Mouse (Mus musculus) right cerebral cortex, adult 18-20 months (tissue): ENCODE measurements around the gene Hspb7.

Source experiments
- DNase-seq: peaks from one replicate; pipeline ENCODE4 v3.0.0; 2022; ENCODE audit warnings: mixed read lengths

Hspb7 gene

DNA sequence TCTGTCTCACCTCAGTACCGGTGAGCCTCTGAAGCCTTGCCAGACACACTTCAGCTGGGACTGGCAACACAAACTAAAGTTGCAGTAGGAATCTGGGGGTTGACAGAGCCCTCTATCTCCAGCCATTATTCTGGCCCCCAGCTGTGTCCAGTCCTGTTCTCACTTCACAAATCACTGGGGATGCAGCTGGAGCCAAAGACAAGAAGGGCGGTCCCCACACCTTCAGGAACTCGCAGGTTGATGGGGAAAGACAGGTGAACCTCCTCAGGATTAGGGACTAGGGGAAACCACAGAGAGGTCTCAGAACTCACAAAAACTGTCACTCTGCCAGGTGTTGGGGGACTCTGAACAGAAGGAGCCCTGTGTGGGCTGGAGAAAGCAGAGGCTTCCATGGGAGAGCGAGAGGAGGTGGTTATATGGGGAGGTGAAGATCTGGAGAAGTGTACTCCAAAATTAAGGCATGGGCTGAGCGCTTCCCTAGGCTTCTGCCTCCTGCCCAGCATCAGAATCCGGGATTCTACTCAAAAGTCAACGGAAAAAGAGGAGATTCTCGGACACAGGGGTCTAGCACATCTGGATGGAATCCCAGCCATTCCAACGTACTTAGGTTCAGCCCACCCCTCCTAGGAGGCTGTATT lies at the start of gene Hspb7:
TSS of gene Hspb7 (plus strand) at position 588 of the 638 bp plus-strand sequence.
- no peak for DNase-seq

DNA sequence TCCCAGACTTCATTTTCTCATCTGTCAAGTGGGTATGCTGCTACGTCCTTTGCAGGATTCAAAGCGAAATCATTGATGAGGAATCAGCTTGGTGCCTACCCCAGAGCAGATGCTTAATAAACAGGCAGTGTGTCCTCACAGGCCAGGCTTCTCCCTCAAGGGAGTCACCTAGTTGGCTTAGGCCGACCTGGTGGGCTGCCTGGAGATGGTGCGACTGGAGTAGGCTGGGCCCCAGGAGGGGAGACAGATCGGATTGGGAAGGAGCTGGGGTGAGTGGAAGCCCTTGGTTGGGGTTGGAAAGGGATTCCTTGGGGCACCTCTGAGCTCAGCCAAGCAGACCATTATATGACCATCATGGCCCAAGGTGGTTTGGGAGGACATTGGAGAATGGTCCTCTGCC lies 48.2 kb upstream of the Hspb7 start:
- no peak for DNase-seq

DNA sequence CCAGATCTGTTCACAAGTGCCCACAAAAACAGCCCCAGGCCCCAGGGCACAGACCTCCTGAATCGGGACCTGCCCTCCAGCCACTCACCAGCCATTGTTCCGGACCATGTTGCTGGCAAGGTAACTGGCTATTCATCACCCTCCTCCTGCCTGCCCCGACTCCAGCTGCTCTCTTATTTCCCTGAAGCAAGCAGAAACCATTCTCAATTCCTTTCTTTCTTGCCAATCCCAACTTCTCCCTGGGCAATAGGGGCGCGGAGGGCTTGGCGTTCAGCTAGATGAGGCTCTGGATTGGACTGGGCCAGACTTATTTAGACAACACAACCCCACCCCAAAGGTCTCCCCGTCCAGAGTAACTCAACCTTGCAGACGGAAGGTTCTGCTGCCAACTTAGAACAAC lies 40.9 kb upstream of the Hspb7 start:
- no peak for DNase-seq

DNA sequence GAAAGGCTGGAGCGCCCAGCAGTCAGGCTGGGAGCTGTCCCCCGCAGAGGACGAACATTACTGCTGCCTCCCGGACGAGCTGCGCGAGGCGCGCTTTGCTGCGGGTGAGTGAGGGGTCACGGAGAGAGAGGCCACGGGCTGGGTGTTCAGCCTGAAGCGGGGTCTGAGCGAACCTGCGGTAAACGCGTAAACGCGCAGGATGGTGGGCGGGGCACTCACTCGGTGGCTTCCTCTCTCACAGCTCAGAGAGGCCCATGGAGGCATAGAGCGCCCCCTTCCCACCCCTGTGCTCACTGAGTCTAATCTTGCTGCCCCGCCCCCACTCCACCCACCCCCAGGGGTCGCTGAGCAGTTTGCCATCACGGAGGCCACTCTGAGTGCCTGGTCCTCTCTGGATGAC lies 38.2 kb upstream of the Hspb7 start:
- DNase-seq = no peak

DNA sequence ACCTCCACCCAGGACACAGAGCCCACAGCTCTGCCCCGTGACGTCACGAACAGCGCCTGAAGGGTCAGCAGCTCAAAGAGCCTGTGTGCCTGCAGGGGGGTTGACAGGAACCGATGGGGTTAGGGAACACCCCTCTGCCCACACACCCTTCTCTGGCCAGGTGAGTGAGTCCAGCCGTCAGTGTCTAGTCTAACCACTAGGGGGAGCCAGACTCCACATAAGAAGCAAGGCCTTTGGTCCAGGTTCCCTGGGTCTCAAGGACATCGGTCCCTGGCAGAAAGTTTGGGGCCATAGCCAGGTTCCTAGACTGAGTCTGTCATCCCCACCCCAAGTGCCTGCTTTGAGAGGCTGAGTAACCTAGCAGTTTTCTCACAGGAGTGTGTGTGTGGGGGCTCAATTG lies 35.3 kb upstream of the Hspb7 start:
- no peak for DNase-seq

DNA sequence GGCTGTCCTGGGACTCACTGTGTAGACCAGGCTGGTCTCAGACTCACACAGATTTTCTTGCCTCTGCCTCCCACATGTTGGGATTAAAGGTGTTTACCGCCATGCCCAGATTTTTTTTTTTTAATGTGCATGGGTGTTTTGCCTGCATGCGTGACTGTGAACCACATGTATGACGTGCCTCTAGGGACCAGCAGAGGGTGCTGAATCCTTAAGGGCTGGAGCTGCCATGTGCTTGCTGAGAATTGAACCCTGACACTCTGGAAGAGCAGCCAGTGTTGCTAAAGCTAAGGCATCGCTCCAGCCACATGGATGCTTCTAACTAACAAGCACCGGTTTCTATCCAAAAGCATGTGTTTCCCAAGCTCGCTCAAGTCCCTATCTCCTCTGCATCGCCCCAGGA lies 34.4 kb upstream of the Hspb7 start:
- no peak for DNase-seq

DNA sequence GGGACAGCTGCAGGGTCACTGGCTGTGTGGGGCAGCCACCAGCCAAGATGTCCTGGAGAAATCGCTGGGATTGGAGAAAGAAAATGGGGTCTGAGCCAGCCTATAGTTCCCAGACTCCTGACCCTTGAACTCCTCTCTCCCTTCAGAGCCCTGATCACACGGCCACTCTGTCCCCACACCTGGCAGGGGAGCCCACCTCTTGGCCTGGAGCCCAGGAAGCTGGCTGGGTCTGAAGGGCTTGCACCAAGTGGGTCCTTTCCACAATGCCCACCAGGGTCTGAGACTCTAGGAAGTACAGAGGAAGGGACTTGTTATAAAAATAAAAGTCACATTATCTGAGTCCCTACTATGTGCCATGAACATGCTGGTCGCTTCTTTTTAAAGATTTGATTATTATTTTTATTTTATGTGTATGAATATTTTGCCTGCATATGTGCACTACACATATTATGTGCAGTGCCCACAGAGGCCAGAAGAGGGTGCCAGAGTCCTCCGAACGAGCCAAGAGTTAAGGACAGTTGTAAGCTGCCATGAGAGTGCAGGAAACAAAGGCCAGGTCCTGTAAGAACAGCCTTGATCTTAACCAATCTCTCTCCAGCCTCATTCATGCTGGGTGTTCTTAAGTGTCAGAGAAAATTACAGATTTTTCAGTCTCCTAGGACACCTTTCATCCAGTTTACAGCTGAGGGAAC lies 33.3 kb upstream of the Hspb7 start:
- peak; percentile 41 for DNase-seq

DNA sequence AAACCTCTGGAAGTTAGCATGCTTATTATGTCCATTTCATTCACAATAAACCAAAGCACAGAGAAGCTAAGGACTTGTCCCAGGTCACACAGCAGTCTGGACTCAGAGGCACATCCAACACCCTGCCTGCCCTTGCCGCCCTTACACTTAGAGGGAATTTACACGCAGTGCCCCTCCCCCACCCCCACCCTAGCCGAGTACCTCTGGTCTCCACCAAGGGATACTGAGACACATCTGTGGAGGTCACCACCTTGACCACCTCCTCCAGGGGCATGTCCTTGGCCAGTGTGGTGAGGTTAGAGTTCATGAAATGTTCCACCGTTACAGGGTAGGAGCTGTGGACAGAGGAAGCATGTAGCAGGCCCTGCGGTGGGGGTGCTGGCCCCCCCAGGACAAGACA lies 32.6 kb upstream of the Hspb7 start:
- DNase-seq = no peak

DNA sequence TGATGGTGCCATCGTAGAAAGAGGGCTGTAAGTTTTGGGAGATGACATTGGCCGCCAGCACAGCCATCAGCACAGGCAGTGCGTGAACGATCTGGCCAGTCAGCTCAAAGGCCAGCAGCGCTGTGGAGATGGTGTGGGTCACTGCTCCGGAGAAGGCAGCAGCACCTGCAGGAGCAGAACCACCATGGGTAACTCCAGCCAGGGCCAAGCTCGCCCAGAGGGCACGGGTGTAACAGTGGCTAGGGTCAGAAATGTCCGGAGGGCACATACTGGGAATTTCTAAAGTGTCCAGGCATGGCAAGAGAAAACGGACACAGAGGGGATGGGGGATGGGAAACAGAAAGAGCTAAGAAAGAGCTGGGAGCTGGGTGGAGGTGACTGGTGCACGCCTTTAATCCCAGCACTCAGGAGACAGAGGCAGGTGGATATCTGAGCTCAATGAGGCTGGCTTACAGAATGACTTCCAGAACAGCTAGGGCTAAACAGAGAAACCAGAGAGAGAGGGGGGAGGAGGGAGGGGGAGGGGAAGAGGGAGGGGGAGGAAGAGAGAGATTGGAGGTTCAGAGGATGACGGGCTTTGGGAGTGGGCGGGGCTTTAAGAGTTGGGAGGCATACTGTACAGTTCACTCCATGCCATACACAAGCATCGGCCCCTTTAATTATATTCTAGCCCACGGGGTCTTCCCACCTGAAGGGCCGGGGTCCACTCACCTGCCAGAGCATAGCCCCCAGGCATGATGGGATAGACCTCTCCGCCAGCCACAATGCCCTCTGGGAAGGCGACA lies 31.0 kb upstream of the Hspb7 start:
- no peak for DNase-seq

DNA sequence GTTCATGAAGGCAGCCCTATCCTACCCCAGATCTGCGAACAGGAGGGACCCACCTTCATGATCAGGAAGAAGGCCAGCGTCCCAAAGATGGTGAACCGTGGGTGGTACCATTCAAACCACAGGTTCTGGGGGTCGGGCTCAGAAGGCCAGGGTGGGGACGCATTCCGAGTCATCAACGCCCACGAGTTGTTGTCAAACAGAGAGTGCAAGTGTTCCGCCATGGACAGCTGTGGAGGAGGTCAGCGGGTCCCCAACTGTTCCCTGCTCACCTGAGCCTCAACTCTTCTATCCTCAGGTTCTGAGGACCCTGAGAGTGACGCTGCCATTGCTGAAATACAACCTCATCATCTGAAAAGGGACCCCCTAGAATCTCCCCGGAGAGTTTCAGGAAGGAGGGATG lies 29.3 kb upstream of the Hspb7 start:
- no peak for DNase-seq

DNA sequence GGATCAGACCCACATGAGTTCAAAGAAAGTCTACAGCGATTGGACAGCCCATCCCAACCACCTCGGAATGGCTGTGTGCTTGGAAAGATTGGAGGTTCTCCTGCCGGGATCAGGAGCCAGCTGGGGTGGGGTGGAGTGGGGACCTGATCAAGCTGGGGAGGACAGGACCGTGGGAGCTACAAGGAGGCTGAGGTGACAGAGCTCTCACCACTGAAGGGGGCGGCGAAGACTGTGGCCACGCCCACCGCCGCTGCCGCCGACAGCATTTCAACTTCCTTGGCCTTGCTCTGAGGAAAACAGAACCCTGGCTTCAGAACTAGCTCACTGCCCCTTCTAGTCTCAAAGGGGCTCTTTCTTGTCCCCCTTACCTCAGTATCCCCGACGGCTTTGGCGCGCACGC lies 25.8 kb upstream of the Hspb7 start:
- no peak for DNase-seq

DNA sequence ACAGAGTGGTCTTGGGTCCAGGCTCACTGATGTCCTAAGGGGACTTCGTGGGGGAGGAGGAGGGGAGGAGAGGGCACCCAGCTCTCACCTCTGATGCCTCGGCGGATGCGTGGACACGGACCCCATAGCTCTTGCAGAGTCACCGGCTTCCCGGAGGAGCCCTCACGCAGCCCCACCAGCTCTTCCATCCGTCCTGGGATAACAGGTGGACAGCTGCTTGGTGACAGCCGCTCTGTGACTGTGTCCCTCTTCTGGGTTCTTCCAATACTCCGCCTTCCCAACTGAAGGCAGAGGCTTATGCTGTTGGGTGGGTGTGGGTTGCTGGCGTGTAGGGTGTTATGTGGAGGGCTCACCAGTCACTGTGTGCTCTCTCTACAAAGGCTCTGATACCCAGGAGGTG lies 22.7 kb upstream of the Hspb7 start:
- no peak for DNase-seq

DNA sequence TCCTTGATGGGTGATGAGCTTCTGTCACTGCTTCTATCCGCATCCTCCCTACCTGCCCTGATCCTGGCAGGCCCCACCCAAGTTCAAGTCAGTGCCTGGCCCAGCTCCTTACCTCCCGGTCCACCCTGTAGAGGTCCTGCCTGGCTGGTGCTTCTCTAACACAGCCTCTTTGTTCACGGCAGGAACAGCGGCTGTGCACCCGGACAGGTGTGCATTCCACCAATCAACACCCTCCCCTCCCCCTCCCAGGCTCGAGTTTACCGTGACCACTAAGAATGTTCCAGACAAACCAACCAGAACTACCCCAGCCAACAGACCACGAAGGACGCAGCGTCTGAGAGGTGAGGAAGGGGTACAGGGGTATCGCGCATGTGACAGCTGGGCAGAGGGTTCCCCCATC lies 22.0 kb upstream of the Hspb7 start, which contains the start of gene Clcnka:
TSS of gene Clcnka (minus strand) at position 180 of the 400 bp plus-strand sequence.
- no peak for DNase-seq

DNA sequence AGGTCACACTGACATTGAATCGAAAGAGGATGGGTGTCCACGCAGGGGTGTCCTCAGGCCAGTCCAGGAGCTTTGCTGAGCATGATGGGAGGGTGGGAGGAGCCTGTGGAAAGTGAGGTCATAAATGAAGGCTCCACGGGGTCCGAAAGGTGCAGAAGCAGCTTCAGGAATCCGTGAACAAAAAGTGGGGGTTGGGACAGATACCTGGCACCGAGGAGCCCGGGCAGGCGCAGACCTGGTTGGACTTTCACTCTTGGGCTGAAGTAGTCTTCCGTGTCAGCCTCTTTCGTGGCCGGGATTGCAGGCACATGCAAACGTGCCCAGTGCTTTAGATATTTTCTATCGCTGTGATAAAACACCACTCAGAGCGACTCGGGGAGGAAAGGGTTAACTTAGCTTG lies 20.4 kb upstream of the Hspb7 start:
- no peak for DNase-seq

DNA sequence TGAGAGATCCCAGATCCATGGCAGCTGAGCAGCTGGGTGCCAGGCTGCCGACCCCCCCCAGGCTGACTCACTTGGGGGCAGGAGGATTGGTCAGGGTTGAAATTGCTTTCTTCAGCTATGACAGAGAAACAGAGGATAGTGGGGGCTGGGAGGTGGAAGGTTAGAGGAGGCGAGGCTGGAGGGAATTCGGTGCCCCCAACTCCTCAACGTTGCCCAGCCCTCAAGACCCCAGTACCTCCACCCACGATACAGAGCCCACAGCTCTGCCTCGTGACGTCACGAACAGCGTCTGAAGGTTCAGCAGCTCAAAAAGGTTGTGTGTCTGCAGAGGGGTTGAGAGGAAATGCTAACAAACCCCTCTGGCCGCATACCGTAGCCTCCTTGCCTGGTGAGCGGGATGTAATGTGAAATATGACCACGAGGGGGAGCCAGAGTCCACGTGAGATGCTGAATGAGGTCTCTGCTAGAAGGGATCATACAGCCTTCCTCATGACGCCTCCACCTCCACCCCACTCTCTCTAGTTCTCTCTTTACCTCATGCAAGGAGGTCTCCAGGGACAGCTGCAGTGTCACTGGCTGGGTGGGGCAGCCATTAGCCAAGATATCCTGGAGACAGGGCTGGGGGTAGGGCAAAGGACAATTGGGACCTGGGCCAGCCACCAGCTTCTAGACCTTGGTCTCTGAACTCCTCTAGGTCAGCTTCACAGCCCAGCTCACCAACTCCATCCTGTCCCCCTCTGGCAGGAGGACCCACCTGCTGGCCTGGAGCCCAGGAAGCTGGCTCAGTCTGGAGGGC lies 15.9 kb upstream of the Hspb7 start:
- DNase-seq = peak; percentile 85

DNA sequence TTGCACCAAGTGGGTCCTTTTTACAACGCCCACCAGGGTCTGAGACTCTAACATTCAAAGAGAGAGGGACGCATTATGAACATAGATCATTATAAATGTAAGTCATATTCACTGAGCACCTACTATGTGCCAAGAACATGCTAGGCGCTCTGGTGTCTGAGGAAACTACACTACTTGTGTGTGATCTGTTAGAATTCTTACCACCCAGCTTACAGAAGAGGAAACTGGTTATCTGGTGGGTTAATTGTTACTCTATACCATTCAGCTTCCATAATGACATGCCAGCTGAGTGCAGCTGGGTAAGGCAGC lies 15.3 kb upstream of the Hspb7 start:
- no peak for DNase-seq

DNA sequence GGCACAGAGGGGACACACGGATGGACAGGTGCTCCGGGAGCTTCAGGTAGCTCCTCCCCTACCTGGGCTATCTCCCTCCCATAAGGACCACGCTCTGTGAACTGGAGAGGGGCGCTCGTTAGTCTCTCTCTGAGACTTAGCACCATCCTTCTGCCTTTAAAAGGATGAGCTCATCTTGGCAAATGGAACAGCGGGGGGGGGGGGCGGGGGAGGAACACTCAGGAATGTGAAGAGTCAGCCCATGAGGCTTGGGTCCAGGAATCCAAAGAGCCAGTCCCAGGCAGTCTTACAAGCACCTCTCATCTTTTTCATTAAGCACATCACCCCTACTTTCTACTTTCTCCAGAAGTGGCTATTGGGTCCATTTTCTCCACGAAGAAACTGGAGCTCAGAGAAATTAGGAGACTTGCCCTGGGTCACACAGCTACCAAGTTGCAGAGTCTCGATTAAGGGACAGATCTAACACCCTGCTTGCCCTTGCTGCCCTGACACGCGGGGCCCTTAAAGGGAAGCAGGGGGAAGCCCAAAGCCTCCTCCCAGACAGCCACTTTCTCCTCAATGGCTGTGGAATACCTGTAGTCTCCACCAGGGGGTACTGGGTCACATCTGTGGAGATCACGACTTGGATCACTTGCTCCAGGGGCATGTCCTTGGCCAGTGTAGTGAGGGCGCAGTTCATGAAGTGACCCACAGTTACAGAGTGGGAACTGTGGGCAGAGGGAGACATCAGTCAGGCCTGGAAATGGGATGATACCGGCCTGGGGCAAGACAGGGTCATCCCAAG lies 13.9 kb upstream of the Hspb7 start:
- no peak for DNase-seq

DNA sequence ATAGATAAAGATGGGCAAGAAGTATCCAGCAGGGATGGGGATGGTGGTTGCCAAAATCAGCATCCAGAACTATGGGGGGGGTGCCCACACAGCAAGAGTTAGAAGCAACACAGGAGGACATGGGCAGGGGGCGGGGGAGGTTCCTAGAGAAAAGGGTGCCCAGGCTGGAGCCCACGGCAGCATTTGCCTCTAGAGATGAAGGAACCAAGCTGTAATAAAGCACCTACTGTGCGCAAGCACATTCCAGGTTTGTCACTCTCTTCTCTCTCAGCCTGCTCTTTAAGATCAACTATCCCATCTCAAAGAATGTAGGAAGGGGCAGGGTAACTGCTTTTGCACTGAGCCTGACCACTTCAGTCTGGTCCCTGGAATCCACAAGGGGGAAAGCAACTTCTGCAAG lies 12.0 kb upstream of the Hspb7 start:
- no peak for DNase-seq

DNA sequence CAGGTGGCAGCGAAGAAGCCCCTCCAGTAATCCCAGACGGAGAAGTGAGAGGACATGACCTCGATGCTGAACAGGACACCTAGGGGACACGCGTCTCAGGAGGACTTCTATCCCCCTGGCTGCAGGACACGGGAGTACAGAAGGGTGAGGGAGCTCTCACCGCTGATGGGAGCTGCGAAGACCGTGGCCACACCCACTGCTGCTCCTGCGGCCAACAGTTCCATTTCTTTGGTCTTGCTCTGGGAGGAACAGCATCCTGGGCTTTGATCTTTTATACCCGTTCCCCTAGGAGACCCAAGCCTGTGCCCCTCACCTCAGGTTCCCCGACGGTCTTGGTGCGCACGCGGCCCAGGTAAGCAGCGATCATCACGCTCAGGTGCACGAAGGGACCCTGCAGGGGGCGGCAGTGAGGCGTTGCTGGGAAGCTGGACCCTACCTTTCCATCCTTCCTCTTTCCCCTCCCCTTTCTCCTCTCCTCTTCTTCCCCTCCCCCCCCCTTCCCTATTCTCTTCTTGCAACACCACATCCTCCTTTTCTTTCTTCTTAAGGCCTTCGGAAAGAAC lies 9.1 kb upstream of the Hspb7 start:
- DNase-seq = no peak

DNA sequence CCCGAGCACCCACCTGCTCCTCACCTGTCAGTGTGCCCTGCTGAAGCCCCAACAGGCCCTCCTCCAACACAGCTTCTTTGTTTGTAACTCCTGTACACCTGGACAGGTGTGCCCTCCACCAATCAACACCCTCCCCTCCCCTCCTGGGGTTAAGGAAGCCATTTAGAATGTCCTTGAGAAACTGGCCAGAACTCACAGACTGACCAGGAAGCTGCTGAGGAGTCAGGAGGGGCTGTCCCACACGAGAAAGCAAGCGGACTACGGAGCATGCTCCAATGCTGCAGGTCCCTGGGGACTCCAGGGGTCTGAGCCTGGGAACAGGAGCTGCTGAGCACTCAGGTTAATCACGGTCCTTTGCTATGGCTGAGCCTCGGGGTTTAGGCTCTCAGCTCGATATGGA lies 4.7 kb upstream of the Hspb7 start, which contains the start of gene Clcnkb:
TSS of gene Clcnkb (minus strand) at position 91 of the 400 bp plus-strand sequence.
- DNase-seq = no peak

DNA sequence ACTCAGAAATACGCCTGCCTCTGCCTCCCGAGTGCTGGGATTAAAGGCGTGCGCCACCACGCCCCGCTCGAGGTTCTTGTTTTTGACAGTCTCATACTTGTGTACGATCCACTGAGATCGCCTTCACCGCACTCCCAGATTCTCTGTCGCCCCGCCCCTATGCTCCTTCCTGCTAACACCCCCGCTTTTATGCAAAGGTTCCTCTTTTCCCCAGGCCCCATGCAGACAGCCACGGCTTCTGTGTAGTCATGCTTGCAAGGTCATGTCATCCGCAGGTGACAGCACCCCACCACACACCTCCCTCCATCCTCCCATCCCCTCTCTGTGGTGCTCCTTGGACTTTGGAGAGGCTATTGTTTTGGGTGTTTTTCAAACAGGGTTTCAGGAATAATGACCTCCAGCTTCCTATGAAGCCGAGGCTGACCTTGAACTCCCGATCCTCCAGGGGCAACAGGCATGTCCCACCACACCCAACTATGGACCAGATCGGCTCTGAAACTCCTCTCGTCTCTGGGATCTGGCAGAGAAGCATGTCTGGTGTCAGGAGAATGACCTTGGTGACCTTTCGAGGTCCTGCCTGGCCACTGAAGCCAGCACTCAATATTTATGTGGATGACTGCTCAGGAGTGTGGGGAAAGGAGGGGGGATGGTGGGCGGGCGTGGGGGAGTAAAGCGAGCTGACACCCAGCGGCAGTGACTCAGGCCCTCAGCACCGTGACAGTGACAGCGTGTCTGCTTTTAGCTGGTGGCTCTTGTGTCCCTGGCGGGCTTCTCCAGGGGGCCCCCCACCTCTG lies 984 bp upstream of the Hspb7 start:
- DNase-seq = peak; percentile 49
